Mouse (Mus musculus): ENCODE data around the gene Dbi.

The Dbi gene

GRCm38 (mm10) chr1:120121930-120122530, 1.2 kb upstream of the Dbi start:
- DNase-seq (ENCODE audit: low read depth, low spot score), result no peak

DNA sequence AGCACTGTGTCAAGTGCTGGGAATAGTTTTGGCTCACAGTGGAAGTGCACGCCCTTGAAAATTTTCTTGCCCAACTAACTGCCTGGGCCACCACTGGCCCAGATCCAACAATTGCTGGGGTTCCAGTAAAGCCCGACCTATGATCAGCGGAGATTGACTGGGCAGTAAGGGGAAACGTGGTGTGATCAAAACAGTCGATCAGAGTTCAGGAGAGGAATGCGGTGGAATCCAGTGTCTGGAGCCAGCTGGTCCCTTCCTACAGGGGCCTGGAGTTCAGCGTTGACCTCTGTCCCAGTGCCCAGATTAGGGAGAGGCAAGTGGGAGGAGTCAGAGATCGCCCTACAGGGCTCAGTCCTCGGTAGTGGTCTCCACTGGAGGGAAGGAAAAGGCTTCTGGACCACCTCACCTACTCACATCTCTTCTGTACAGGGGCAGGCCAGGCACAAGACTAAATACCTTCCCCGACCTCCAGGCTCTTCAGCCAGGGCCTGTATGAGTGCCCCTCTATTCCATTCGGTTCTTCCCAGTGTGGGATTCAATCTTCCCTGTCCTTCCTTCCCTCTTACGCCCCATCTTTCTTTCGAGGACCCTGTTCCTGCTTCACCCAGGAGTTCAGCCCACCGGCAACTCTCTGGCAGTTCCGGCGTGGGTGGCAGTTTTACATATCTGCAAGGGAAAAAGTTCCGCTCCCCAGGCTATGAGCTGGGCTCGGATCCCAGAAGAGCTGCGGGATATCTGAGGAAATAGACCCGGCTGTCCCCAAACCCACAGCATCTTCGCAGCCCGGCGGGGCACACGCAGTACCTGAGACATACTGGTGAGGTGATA, 523 bp downstream of the Dbi start:
- peak; percentile 52 for DNase-seq (ENCODE audit: low read depth, low spot score)

- DNase-seq (ENCODE audit: low read depth, low spot score), result no peak
Observed at GRCm38 (mm10) chr1:120119389-120119788, 1.5 kb downstream of the Dbi start.

DNA sequence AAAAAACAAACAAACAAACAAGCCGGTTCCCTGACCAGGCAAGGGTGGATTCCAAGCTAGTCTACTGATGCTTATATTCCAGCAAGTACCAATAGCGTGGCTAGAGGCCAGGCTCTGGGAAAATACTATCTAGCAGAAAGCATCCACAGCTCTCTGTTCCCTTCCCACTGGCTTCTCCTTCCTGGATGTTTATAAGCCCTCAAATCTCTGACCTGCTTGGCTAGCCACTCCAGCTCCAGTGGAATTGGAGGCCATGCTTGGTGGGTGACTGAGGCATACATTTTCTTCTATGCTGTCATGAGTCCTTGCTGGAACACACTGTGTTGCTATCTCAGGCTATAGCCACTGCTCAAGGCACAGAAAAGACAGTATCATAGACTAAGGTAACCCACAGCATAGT, 2.0 kb downstream of the Dbi start:
- DNase-seq (ENCODE audit: low read depth, low spot score), result no peak

DNA sequence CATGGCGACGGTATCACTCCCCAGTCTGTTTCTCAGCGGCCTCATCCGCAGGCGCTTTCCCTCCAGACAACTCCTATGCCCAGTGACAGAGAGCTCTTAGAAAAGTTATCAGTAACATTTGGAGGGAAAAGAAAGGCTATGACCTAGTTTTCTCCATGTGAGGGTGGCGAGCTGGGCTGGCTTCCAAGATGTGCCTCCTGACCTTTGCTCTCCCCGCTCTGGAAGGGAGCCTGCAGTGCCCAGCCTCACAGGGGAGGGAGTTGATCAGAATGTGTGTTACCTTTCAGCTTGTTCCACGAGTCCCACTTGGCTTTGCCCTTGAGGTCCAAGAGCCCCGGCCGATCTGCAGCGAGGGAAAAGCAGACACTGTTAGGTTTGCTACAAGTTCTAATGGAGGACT, 4.8 kb downstream of the Dbi start:
- DNase-seq (ENCODE audit: low read depth, low spot score), result no peak

DNA sequence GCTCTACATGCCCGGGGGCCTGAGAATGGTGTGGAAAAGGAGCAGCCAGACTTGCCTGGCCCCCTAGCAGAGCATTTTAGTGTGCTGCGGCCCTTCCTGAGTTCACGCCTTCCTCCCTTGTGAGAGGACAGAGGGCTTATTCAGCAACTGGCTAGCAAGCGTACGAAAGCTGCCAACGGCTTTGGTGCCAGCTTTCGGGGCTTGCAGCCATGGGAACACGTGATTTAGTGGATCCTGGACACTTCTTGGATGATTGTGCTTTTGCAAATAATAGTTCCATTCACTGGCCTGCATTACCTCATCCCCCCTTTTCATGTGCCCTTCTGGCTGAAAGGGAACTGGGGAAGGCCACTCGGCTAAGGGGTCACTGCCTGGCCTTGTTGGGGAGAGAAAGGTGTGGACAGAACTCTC, 5.2 kb downstream of the Dbi start:
- DNase-seq (ENCODE audit: low read depth, low spot score), result peak; percentile 42

DNA sequence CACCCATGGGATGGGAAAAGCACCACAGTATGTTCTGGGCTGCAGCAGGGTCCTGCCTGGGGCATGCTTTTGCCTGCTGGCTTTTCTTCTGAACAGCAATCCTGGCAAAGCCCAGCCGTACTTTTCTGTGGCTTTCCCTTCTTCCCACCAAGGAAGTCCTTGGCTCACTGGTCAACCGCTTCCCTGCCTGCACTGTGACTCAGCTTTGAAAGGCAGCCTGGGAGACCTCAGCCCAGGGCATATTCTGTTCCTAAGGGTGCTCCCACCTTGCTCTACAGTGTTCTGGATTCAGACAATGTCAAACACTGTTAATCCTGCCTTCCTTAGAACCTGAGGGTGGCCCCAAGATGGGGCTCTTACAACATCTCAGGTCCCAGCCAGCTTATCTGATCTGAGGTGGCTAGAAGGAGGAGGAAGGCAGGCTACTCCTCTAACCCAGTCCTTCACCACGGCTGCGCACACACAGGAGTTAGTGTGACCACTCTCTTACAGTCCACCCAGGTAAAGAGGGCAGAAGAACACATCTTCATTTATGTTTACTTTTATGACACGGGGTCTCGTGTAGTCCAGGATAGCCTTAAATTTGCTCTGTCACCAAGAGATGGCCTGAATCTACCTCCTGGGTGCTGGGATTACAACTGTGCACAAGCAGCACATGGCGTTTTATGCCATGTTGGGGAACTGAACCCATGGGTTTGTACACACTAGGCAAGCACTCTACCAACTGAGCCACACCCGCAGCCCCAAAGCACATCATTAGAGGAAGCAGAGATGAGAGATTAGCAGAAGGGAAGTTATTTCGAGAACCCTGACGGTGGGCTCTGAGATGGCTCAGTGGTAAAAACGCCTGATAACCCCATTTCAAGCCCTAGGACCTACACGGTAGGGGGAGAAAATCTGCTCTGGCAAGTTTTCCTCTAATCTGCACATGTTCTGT, 8.4 kb downstream of the Dbi start:
- no peak for DNase-seq (ENCODE audit: low read depth, low spot score)

- DNase-seq (ENCODE audit: low read depth, low spot score), result no peak
Observed at GRCm38 (mm10) chr1:120111766-120112165, 9.1 kb downstream of the Dbi start.

- no peak for DNase-seq (ENCODE audit: low read depth, low spot score)
Observed at GRCm38 (mm10) chr1:120109741-120110432, 11.0 kb downstream of the Dbi start.

DNA sequence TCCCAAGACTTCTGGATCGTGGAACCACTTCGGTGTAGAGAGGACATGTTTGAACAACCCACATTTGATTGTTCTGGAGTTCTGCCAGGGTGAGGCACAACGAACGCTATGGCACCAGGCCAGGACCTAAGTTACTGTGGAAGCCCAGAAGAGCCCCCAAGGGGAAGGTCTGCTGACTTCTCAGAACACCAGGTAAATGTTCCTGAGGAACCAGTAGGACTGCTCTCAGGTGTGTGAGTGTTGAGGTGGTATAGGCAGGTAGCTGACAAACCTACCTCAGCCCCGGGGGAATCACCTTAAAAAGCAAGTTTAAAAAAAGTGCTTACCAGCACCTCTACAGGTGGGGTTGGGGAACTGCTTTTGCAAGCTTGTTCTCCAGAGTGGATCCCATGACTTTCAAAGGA, 15.3 kb downstream of the Dbi start:
- no peak for DNase-seq (ENCODE audit: low read depth, low spot score)

DNA sequence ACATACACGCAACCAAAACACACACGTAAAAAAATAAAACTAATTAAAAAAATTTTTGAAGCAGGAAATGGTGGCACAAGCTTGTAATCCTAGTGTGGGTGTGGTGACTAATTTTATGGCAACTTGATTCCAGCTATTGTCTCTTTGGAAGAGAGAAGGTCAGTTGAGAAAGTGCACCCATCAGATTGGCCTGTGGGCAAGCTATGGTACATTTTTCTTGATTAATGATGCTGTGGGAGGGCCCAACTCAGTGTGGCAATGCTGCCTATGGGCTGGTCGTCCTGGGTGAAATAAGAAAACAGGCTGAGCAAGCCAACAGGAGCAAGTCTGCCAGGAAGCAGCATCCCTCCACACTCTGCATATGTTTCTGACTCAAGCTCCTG, 19.7 kb downstream of the Dbi start:
- no peak for DNase-seq (ENCODE audit: low read depth, low spot score)

DNA sequence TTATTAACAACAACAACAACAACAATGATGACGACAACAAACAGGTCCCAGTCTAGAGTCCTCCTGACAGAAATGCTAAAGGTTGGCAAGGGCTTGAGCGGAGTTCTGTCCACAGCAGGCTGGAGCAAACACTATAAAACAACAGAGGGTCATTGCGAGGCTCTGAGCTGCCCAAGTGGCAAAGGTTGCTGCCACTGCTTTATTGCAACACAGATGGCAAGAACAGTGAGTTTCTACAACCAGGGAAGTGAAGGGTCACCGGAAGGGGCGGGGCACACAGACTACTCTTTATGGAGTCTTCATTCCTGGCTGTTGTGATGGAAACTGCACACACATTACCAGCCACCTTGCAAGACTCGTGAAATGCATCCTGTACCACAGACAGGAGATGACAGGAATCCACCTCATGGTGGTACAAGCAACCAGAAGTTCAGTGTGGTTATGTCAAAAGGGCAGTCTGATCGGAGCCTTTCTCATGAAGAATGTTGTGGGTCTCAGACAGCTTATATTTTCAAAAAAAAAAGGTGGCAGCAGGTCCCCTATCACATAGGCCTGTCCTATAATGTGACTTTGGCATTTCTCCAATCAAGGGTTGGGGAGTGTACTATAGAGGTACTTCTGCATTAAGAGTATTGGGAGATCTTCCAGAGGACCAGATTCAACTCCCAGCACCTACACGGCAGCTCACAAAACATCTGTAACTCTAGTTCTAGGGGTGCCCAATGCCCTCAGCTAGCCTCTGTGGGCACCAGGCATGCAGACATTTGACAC, 20.2 kb downstream of the Dbi start:
- DNase-seq (ENCODE audit: low read depth, low spot score), result no peak

DNA sequence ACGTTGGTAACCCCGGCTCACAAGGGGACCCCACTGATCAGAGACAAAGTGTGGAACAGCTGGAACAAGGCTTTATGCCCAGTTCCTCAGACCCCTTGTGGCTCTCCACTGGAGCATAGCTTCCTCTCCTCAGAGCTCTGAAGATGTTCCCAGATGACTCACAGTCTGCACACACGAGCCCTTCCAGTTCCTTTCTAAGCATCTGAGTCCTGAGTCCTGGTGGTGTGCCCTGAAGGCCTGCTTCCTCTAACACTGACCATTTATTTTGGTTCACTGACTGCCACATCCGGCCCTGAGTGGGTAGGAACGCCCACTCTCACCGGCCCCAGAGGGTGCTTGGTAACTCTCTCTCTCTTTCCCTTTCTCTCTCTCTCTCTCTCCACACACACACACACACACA, 21.4 kb downstream of the Dbi start:
- DNase-seq (ENCODE audit: low read depth, low spot score), result no peak

GRCm38 (mm10) chr1:120098327-120098726, 22.6 kb downstream of the Dbi start:
- DNase-seq (ENCODE audit: low read depth, low spot score), result peak; percentile 54

- DNase-seq (ENCODE audit: low read depth, low spot score), result no peak
Observed at GRCm38 (mm10) chr1:120094920-120095319, 26.0 kb downstream of the Dbi start.

DNA sequence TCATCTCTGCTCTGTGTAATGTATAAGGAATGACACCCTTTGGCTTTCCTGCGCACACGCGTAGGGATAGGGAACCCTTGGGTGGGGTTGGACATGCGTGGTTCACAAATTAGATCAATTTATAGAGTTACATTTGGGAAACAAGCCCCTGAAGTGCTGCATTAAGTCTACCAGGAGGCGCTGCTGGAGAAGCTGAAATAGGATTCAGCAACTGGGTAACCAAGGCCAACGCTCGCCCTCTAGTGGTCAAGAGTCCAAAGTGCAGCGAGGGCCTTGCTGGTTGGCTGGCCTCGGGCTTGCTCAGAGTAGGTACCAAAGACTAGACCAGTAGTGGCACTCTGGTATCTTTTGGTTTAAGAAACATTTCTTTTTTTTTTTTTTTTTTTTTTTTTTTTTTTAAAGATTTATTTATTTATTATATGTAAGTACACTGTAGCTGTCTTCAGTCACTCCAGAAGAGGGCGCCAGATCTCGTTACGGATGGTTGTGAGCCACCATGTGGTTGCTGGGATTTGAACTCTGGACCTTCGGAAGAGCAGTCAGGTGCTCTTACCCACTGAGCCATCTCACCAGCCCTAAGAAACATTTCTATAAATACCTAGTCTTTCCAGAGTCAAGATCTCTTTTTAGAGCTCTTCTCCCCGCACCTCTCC, 27.3 kb downstream of the Dbi start:
- peak; percentile 86 for DNase-seq (ENCODE audit: low read depth, low spot score)

DNA sequence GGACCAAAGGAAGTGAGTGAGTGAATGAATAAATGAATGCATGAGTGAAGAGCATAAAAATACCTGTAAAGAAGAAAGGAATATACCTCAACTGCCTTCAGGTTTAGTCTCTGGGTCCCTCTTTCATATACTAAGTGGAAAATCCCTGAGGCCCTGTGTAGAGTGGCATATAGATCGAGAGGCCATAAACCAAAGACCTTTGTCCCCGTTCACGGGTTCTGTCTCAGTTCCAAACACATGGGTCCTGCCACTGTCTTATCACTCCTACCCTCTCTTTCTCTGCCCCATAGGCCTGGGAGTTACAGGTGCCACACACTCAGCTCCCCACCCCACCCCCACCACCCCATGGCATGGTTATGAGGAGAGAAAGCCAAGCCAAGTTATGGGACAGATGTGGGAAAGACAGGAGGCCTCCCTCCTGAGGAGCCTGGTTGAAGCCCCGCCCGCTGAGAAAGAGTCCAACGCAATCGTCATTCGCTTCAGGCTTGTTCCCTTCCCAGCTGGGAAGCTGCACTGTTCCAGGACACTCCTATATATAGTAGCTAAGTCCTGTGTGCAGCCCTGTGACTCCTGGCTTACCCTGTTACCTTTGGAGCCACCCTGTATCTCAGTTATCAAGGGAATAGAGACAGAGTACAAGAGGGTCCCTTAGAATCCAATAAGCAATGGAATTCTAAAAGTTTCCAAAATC, 29.9 kb downstream of the Dbi start:
- DNase-seq (ENCODE audit: low read depth, low spot score), result no peak

GRCm38 (mm10) chr1:120089180-120089579, 31.7 kb downstream of the Dbi start:
- no peak for DNase-seq (ENCODE audit: low read depth, low spot score)

DNA sequence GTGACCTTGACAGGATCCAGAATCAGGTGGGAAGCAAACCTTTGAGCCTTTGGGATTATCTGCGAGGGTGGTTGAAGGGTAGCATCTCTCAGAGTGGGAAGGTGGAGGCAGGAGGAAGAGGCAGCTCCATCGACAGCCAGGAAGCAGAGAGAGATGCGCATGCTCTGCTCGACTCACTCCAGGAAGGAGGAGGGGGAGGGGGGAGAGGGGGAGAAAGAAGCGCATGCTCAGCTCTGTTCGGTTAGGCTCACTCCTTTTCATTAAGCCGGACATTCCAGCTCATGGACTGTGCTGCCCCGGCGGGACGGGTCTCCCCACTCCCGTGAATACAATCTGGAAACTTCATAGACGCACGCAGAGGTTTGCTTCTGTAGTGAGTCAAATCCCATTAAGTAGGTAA, 34.2 kb downstream of the Dbi start:
- no peak for DNase-seq (ENCODE audit: low read depth, low spot score)

DNA sequence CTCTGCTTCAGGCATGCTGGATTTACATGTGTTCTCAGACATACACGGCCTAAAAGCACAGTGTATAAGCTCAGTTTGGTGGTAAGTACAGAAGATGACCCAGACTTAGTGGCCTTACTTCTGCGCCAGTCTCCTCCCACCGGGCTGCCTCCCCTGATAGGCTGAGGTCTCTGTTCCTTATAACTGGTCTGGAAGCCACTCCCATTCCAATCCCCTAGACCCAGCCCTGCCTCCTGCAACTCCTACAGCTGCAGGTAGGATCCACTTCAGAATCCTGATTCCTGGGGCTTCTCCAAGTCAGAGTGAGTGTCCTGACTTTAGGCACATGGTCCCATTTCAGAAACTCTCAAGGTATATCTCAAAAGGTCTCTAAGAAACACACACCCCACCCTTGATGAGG, 35.2 kb downstream of the Dbi start:
- no peak for DNase-seq (ENCODE audit: low read depth, low spot score)

All from mesoderm, embryonic 11.5 days (tissue).